Mouse (Mus musculus) large intestine, adult 2 months (tissue): Measurements from ENCODE around the gene Fcf1. TPM values are rescaled to one million over a fixed set of nuclear protein-coding genes. Genes with fewer than 3 reads are reported as not detected.

ENCODE experiments used
- polyA plus RNA-seq: library from polyadenylated mRNA; depleted of rRNA; stranded (reverse); fragments of >200 nt; gene quantifications from 2 replicates; pipeline ENCODE4 v1.2.3, GENCODE M21; 2012; rRNA removed

Gene Fcf1
- polyA plus RNA-seq, 1 experiment: 70.8 TPM

Other genes starting within 250 kb of the Fcf1 start
- 74.5 and 103 TPM in 2 replicates for gene Npc2, start 197.7 kb upstream of the Fcf1 start, polyA plus RNA-seq
- 49.3 and 51.8 TPM in 2 replicates for gene Isca2, start 197.6 kb upstream of the Fcf1 start, polyA plus RNA-seq
- gene Ltbp2, start 94.4 kb upstream of the Fcf1 start, polyA plus RNA-seq: 2.1 and 5.2 TPM in 2 replicates
- 18.4 and 28.4 TPM in 2 replicates for gene Arel1, start within 50 bp of the Fcf1 start, polyA plus RNA-seq
- 4.9 and 7.7 TPM in 2 replicates for gene Ylpm1, start 25.4 kb downstream of the Fcf1 start, polyA plus RNA-seq
- gene Prox2, start 139.9 kb downstream of the Fcf1 start, polyA plus RNA-seq: 0.46 and 0.81 TPM in 2 replicates
- 134 and 207 TPM in 2 replicates for gene Dlst, start 139.9 kb downstream of the Fcf1 start, polyA plus RNA-seq
- 0.97 and 1.2 TPM in 2 replicates for gene Rps6kl1, start 180.4 kb downstream of the Fcf1 start, polyA plus RNA-seq
- 1.2 TPM in 2 replicates for gene Pgf, start 206.9 kb downstream of the Fcf1 start, polyA plus RNA-seq
- gene Eif2b2, start 248.6 kb downstream of the Fcf1 start, polyA plus RNA-seq: 84.1 and 90.8 TPM in 2 replicates